Mouse (Mus musculus) cerebellum, adult 2 months (tissue): ENCODE results near the gene Ppp1r35. TPM values are rescaled to one million over a fixed set of nuclear protein-coding genes. Genes with fewer than 3 reads are reported as not detected.

Experiments used
- DNase-seq, 2 experiments: peaks; one replicate each; pipeline ENCODE4 v3.0.0; 2021
- H3K27ac ChIP-seq: fragments of 200-500 bp; 2 replicates; pipeline ENCODE4 v1.5.1; 2012; ENCODE audit warnings: low read length, control low read depth, inconsistent platforms; ENCODE audit not compliant: insufficient read depth
- H3K27me3 ChIP-seq: fragments of 200-500 bp; 2 replicates; pipeline ENCODE4 v1.6.1; 2012; ENCODE audit warnings: inconsistent platforms, mild to moderate bottlenecking, low read length, moderate library complexity; ENCODE audit not compliant: control insufficient read depth, insufficient read depth
- H3K4me1 ChIP-seq: fragments of 200-500 bp; 2 replicates; pipeline ENCODE4 v1.6.1; 2011; ENCODE audit warnings: low read length; ENCODE audit not compliant: control insufficient read depth, insufficient read depth
- H3K4me3 ChIP-seq: fragments of 200-500 bp; replicated peaks from 2 replicates; pipeline ENCODE3; 2011; ENCODE audit warnings: mild to moderate bottlenecking, low read depth, low read length, control low read depth; ENCODE audit not compliant: insufficient read depth
- CTCF ChIP-seq: fragments of 200-500 bp; IDR thresholded peaks from 2 replicates; pipeline ENCODE4 v1.5.1; 2011; ENCODE audit warnings: low read depth, mild to moderate bottlenecking, control low read depth, low read length, moderate library complexity, borderline replicate concordance; ENCODE audit not compliant: insufficient read depth
- POLR2A ChIP-seq: fragments of 200-500 bp; IDR thresholded peaks from 2 replicates; pipeline ENCODE4 v1.6.1; 2011; ENCODE audit warnings: low read length, control low read depth, borderline replicate concordance; ENCODE audit not compliant: insufficient read depth
- WGBS: fragments of 180-500 bp; shearing (Covaris S2); methylation state at CpG from one replicate; pipeline ENCODE4 v1.1.7; 2018; 5-methylcytosine and 5-hydroxymethylcytosine counted together
- polyA plus RNA-seq: library from polyadenylated mRNA; depleted of rRNA; stranded (reverse); fragments of >200 nt; gene quantifications from 2 replicates; pipeline ENCODE4 v1.2.3, GENCODE M21; 2012; rRNA removed

The Ppp1r35 gene
- polyA plus RNA-seq = 47.0 and 48.2 TPM in 2 replicates

DNA sequence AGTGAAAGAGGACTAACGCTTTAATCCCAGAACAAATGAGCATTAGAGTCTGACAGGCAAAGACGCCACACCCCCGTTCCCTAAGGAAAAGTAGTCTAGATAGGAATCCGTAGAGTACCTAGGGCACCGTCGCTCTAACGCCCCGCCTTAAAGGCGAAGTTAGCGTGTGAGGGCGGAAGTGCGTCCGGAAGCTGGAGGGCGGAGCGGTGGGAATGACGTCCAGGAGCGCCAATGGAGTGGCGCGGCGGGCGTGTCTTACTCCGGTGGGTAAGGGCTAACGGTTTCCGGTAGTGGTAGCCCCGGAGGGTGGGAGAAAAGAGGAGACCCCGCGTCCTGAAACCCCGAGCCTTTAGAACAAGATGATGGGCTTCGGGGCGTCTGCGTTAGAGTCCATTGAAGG lies at the start of gene Ppp1r35:
Gene Ppp1r35 (plus strand): TSS at position 215 of the 400 bp plus-strand sequence.
- Histone ChIP-seq H3K27me3 (no peaks in the 10 kb centered on the region), H3K4me3 (peak within 1 kb of the TSS; percentile 77), H3K4me1 (peaks cover 3% of the 10 kb centered on the region; the same call in 1 of the 2 replicates), H3K27ac (peak within 1 kb of the TSS; percentile 16)
- DNase-seq = peak; percentile 97 to 98
- TF ChIP-seq CTCF = no peak
- peak; percentile 41; the same call in 1 of the 2 replicates for TF ChIP-seq POLR2A
- under 1% methylated on average over 31 of the region's 31 CpGs for WGBS

DNA sequence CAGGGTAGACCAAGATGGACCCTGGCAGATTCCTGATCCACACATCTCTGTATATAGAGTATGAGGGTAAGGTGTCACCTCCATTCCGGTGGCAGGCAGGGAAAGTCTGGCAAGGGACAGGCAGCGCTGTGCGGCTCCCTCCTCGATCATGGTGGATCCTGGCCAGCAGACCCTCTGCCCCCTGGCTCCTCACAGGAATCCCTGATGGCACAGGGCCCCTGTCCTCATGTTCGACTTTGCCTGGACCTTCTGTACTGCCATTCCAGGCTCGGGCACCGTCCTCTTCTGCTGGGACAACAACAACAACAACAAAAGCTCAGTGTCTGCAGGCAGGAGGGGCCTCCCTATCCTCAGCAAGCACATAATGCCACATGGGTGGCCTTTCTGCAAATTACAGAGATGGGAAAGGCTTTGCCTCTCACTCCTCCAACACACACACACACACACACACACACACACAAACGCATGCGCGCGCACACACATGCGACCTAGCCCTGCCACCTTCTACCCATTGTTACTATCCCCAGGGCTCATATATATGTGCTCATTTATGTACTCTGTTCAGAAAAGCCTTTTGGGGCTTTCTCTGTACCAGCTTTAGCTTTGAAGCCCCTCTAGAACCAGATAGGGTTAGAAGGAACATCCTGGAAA lies 44.9 kb upstream of the Ppp1r35 start:
- 44% methylated on average over 12 of the region's 12 CpGs for WGBS
- no peaks in the 10 kb centered on the region for H3K27me3 ChIP-seq
- H3K27ac ChIP-seq = no peak overlapping the region
- TF ChIP-seq CTCF (no peak), POLR2A (no peak)
- DNase-seq = no peak
- peaks cover 14% of the 10 kb centered on the region for H3K4me1 ChIP-seq
- H3K4me3 ChIP-seq = no peak overlapping the region

DNA sequence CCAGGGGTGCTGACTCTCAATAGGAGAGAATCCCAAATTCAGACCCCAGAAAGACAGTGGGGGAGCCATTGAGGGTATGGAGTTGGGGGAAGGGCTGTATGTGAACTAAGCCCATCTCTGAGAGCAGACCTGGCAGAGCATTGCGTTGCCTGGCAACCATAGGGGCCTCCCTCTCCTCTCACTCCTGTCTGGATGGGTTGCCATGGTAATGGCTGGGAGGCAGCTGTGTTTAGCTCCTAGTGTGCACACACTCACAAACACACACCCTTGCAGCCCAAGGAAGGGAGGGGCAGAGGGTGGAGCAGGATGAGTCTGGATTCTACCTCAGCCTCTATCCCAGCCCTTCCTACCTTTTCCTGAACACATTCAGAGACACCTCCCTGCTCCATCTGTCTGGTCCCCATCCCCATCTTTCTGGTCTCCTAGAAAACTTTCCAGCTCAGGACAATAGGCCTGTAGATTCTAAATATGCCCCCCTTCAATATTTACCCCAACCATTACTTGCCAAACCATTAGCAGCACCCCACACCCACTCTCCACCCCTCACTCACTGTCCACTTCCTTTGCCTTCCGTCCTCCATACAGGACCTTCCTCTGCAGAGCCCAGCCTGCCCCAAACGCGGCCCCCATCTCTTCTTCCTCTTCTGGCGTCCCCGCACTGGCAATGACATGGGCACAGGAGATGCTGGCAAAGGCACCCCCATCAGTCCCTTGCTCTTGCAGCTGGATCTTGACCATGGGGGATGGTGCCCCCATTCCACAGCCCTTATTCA lies 44.2 kb upstream of the Ppp1r35 start:
- TF ChIP-seq POLR2A (no peak), CTCF (no peak)
- Histone ChIP-seq H3K27ac (no peak overlapping the region), H3K4me3 (no peak overlapping the region), H3K4me1 (peaks cover 18% of the 10 kb centered on the region), H3K27me3 (no peaks in the 10 kb centered on the region)
- no peak for DNase-seq
- WGBS = 28% methylated on average over 6 of the region's 6 CpGs

DNA sequence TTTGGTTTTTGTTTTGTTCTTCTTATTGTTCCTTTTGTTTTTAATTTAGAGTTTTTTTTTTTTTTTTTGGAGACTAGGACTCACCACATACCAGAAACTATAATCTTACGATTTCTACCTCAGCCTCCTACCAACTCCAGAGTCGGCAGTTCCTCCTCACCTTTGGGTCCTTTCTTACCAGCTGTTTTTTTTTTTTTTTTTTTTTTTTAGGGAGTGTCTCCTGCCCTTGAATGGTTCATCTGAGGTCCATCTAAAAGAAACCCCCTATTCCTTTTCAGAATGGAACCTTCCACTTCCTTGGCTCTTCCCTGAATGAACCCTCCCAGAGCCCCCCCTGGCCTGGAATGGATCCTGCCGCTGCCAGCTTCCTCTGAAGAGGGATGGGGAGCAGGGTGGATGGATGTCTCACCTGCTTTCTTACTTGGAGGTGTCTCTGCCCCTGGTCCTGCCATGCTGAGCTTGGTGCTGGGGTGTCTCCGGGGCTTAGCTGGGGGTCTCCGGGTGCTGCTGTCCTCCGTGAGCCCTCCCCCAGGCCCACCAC lies 41.2 kb upstream of the Ppp1r35 start:
- Histone ChIP-seq H3K27me3 (no peaks in the 10 kb centered on the region), H3K27ac (no peak overlapping the region), H3K4me3 (no peak overlapping the region), H3K4me1 (peaks cover 18% of the 10 kb centered on the region)
- WGBS = 67% methylated on average over 6 of the region's 6 CpGs
- DNase-seq = no peak
- TF ChIP-seq CTCF (no peak), POLR2A (no peak)

DNA sequence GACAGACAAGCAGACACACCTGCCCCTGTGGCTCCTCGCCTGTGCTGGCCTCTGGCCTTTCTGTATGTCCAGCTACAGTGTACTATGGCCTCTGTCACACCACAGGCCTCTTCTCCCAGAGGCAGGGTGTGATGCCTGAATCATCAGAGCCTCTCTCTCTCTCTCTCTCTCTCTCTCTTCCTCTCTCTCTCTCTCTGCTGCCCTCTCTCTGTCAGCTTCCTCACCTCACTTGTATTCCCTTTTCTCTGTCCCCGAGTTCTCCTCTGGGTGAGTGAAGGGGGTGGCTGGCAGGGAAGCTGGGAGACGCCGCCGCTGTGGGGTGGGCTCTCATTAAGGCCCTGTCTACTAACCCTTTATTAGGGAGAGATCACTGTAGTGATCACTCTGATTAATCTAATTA lies 40.1 kb upstream of the Ppp1r35 start:
- Histone ChIP-seq H3K4me1 (peaks cover 18% of the 10 kb centered on the region), H3K27me3 (no peaks in the 10 kb centered on the region), H3K4me3 (no peak overlapping the region), H3K27ac (no peak overlapping the region)
- no peak for DNase-seq
- no peak for TF ChIP-seq POLR2A
- TF ChIP-seq CTCF = peak; percentile 10; the same call in 1 of the 2 replicates
- 33% methylated on average over 5 of the region's 5 CpGs for WGBS

DNA sequence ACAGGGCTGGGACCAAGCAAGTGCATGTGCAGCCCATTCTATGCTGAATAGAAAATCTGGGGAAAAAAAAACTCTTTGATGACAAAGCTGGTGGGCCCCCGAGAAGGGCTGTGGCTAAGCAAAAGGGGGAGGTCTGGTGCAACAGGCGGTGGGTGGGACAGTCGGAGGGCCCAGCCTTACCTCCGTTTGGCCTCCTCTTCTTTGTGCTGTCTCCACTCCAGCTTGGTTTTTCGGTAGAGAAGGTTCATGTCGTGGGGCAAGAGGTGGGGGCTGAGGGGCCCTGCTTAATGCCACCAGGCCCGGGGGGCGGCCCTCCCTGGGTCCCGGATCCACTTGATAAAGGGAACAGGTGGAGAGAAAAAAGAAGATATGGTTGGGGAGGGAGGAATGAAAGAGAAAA lies 39.2 kb upstream of the Ppp1r35 start:
- Histone ChIP-seq H3K4me3 (no peak overlapping the region), H3K4me1 (peaks cover 15% of the 10 kb centered on the region), H3K27me3 (no peaks in the 10 kb centered on the region), H3K27ac (no peak overlapping the region)
- no peak for DNase-seq
- TF ChIP-seq POLR2A (no peak), CTCF (no peak)
- 59% methylated on average over 9 of the region's 9 CpGs for WGBS

DNA sequence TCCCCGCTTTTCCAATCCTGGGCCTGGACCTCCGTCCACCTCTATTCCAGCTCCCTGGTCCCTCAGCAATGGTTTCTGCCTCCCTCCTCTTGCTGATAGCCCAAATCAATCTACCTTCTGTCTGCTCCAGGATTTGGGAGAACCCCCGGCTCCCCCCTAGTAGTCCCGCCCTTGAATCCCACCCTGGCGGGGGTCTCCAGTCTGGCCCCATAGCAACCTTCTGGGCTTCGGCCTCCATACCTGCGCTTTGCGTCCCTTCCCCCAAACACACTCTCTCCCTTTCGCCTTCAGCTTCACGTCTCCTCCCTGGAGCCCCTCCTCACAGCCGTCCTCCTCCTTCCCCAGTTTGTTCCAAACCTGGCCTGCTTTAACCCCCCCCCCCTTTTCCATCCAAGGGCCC lies 38.1 kb upstream of the Ppp1r35 start:
- WGBS = 3% methylated on average over 11 of the region's 11 CpGs
- TF ChIP-seq POLR2A (no peak), CTCF (no peak)
- Histone ChIP-seq H3K27ac (peak overlapping the region; percentile 25), H3K4me1 (peaks cover 13% of the 10 kb centered on the region), H3K4me3 (peak overlapping the region; percentile 66), H3K27me3 (no peaks in the 10 kb centered on the region)
- DNase-seq = peak in 1 of 2 experiments; percentile 53
